ENCODE assay signal across 8 mouse cellular contexts in the genomic region with DNA sequence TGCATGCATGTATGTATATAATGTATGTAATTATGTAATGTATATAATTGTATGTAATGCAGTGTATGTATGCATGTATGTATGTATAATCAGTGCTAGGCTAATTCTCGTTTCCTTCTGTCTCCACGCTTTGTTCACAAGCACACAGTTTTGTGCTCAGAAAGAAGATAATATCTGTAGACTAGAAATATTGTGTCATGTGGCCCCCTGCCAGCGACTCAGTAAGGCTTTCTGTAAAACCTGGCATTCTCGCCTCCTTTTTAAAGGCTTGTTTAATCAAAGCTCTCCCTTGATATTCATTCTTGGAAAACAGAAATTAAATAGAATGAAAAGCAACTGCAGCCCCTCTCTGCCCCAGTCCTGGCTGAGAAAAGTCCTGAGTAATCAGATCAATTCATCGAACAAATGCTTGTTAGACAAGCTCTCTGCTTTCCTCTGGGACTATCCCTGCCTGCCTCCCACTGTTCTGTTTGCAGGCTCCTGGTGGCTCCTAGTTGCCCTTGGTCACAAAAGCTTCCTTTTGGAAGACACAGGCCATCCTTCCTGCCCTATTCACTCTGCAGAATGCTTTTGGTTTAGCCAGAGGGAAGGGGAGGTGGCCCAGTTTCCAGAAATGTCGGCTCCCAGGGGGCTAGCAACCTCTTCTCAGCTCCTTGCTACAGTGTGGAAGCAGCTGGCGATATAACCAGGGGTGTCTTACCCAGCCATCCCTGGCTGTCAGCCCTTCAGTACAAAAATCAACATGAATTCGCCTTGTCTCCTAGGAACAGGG. TPM values are rescaled to one million over a fixed set of nuclear protein-coding genes. Genes with fewer than 3 reads are reported as not detected.
DNase-seq lines count a peak whose midpoint lies in the region; ATAC-seq and TF ChIP-seq lines count a peak whose summit lies in the region.

No protein-coding gene starts in this region.

- no peak for TF ChIP-seq EP300 in lung, postnatal 0 days (IDR thresholded peaks at IDR 0.05)

- intact Hi-C loops in left cerebral cortex, postnatal 14 days (cut with DNase I), result no loop called here

- peak; percentile 40 for DNase-seq in adrenal gland, postnatal 14 days
- DNase-seq in adrenal gland, postnatal 4 days (ENCODE audit: low spot score in 2 of 2), result no peak
- peak; percentile 63 to 77 for DNase-seq in left cerebral cortex, postnatal 14 days (ENCODE audit: low spot score in 2 of 2)
- no peak for DNase-seq in left cerebral cortex, adult 8-10 months (ENCODE audit: low spot score in 2 of 2)
- DNase-seq in layer of hippocampus, adult 2 months (ENCODE audit: low spot score in 2 of 2), result peak; percentile 60 to 63
- DNase-seq in right cerebral cortex, adult 18-20 months, result peak; percentile 38
- no peak for DNase-seq in lung, postnatal 0 days (ENCODE audit: low spot score)
- no peak for DNase-seq in kidney, postnatal 14 days

- no peak overlapping the region for H3K9ac ChIP-seq in lung, postnatal 0 days (replicated peaks; ENCODE audit: low read depth)

- H3K9me3 ChIP-seq in lung, postnatal 0 days (ENCODE audit: low read length), result no peaks in the 10 kb centered on the region

- ATAC-seq in lung, postnatal 0 days, result no peak

- 52% methylated on average over 8 of the region's 8 CpGs for WGBS in lung, postnatal 0 days

- no peaks in the 10 kb centered on the region for H3K27me3 ChIP-seq in lung, postnatal 0 days (replicated peaks; ENCODE audit: insufficient read depth, low read length)

- H3K36me3 ChIP-seq in lung, postnatal 0 days (ENCODE audit: insufficient read depth, low read length), result no peaks in the 10 kb centered on the region

- H3K4me3 ChIP-seq in layer of hippocampus, adult 2 months, result no peak overlapping the region
- H3K4me3 ChIP-seq in lung, postnatal 0 days (ENCODE audit: low read depth, low read length), result no peak overlapping the region

- no peaks in the 10 kb centered on the region for H3K4me1 ChIP-seq in lung, postnatal 0 days (ENCODE audit: insufficient read depth, low read depth, low read length)

- H3K4me2 ChIP-seq in lung, postnatal 0 days (replicated peaks; ENCODE audit: low read depth, low read length), result no peak overlapping the region

- no peak for TF ChIP-seq CTCF in layer of hippocampus, adult 2 months (conservative IDR thresholded peaks at IDR 0.05)
- no peak for TF ChIP-seq CTCF in lung, postnatal 0 days (IDR thresholded peaks at IDR 0.05)

- H3K27ac ChIP-seq in layer of hippocampus, adult 2 months, result peak overlapping the region; percentile 81
- no peak overlapping the region for H3K27ac ChIP-seq in lung, postnatal 0 days (ENCODE audit: low read length)

RNA-seq across cellular contexts. Expression of a gene that starts 20.6 kb away (rescaled TPM):
- not detected in 2 replicates for total RNA-seq in adrenal gland, postnatal 14 days (2021)
- under 1 TPM in 1 of 2 experiments, not detected in 1; 0.56 TPM for total RNA-seq in adrenal gland, postnatal 4 days (2021)
- total RNA-seq in left cerebral cortex, postnatal 14 days (2021), result under 1 TPM; 0.61 to 0.66 TPM
- 1 to 10 TPM in 3 of 4 experiments, under 1 TPM in 1; 0.78 to 3.9 (median 2.6) TPM for total RNA-seq in left cerebral cortex, adult 8-10 months (2022)
- 1 to 10 TPM; 2.1 to 2.7 TPM for total RNA-seq in layer of hippocampus, adult 2 months (2021)
- polyA plus RNA-seq in lung, postnatal 0 days (2015; fragmentation: Nextera tagmentation; extraction: Ambion mirVana), result 5.6 and 6.5 TPM in 2 replicates

Comparison
In these comparisons a context has a peak if more than half of its experiments do, and no peak if none do; other contexts are left out.
1. DNase-seq: peak in adrenal gland, postnatal 14 days (single experiment), left cerebral cortex, postnatal 14 days (2 of 2), layer of hippocampus, adult 2 months (2 of 2) and right cerebral cortex, adult 18-20 months (single experiment); none in adrenal gland, postnatal 4 days (0 of 2), left cerebral cortex, adult 8-10 months (0 of 2), lung, postnatal 0 days (single experiment) and kidney, postnatal 14 days (single experiment).